Mouse (Mus musculus) brain, embryonic 14.5 days (tissue): ENCODE data around the gene Fancd2.

Experiments used
- CTCF ChIP-seq: fragments of 200-500 bp; IDR thresholded peaks from 2 replicates; pipeline ENCODE4 v1.5.1; 2012; ENCODE audit warnings: inconsistent platforms, mild to moderate bottlenecking, moderate library complexity, borderline replicate concordance; ENCODE audit not compliant: insufficient read depth, insufficient read length; ENCODE audit errors: extremely low read depth
- POLR2A ChIP-seq: fragments of 200-500 bp; IDR thresholded peaks from 2 replicates; pipeline ENCODE4 v1.6.1; 2012; ENCODE audit warnings: mild to moderate bottlenecking, inconsistent platforms, borderline replicate concordance; ENCODE audit not compliant: poor library complexity, insufficient read depth, insufficient read length, severe bottlenecking; ENCODE audit errors: extremely low read depth

DNA sequence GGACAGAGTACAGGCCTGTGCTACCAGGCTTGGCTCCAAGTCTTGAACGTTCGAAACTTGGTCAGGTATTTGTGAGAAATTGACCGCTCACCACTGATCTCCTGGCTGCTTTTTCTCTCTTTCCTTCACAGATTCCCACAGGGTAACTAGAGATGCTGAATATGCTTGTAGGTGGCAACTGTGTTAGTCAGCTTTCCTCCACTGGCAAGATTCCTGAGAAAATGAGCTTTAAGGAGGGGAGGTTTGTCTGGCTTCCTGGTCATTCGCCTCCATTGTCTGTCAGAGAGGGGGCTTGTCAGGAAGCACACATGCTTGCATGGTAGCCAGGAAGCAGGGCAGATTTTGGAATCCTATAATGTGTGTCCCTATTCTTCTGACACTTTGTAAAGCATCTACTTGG is 51.5 kb downstream of the Fancd2 start:
- TF ChIP-seq POLR2A = no peak
- no peak for TF ChIP-seq CTCF
